Mouse (Mus musculus): ENCODE data around the gene Pik3r2.

GRCm38 (mm10) chr8:70820101-70820935, 43.8 kb upstream of the Pik3r2 start:
- TF ChIP-seq POLR2A (IDR thresholded peaks at IDR 0.05; ENCODE audit: borderline replicate concordance, extremely low read depth, insufficient read depth, insufficient read length, poor library complexity, severe bottlenecking) (no peak), CTCF (IDR thresholded peaks at IDR 0.05; ENCODE audit: borderline replicate concordance, extremely low read depth, insufficient read depth, insufficient read length) (no peak)
